Mouse (Mus musculus): ENCODE data around the gene Adamts8.

The Adamts8 gene

DNA sequence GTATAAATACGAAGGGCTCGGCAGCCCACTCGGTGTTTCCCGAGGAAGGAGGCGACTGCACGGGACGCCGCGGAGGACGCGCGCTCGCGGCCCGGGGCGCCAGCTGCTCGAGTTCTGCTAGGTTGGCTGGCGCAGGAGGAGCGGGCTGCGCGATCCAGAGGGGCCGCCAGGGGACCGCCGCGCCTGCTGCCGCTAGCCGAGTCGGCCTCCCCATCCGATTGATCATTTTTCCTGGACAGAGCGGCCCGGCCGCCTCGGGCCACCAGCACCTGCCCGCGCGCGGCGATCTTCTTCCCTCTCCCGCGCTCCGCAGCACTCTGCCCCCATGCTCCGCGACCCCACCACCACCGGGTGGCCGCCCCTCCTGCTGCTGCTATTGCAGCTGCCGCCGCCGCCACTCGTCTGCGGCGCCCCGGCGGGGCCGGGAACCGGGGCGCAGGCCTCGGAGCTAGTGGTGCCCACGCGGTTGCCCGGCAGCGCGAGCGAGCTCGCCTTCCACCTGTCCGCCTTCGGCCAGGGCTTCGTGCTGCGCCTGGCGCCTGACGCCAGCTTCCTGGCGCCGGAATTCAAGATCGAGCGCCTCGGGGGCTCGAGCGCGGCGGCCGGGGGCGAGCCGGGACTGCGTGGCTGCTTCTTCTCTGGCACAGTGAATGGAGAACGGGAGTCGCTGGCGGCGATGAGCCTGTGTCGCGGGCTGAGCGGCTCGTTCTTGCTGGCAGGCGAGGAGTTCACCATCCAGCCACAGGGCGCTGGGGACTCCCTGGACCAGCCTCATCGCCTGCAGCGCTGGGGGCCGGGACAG is at the start of gene Adamts8:
Gene Adamts8 (plus strand): TSS at position 51 of the 802 bp plus-strand sequence.
- DNase-seq (ENCODE audit: low spot score): peak; percentile 47

DNA sequence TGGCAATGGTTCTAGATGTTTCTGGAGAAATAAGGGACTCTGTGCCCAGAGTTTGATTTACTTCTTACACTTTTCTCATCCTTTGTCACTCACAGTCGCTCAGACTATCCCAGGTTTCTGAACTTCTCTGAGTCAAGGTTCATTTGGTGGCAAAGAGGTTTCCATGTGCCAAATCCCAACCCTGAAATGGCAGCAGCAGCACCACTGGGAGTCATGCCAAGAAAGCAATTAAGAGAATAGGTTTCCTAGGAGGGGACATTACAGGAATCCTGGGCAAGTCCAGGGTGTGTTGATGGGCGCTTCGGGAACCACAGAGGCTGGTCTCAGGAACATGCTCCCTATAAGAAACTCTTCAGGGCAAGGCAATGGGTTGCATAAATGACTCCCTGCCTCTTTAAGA is 46.7 kb upstream of the Adamts8 start:
- no peak for DNase-seq (ENCODE audit: low spot score)

- no peak for DNase-seq (ENCODE audit: low spot score)
Measured at GRCm38 (mm10) chr9:30896752-30897151, 45.6 kb upstream of the Adamts8 start.

- no peak for DNase-seq (ENCODE audit: low spot score)
Measured at GRCm38 (mm10) chr9:30897169-30897568, 45.2 kb upstream of the Adamts8 start.

DNA sequence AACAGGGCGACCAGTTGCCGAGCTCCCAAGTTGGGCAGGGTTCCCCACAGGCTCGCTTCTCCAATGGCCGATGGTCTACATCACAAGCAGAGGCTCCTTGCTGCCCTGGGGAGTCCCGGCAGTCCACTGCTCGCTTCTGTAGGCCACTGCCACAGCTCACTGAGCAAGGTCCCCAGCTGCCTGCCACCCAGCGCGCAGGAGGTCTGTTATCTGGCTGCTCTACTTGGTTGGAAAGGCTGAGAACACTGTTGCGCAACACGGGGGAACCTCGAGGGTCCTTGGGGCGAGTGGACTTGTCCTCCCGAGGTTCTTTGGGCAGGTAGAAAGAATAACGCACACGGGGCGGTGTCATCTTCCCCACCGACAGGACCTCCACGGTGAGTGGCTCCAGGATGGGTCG is 40.2 kb upstream of the Adamts8 start:
- DNase-seq (ENCODE audit: low spot score): no peak

- DNase-seq (ENCODE audit: low spot score): no peak
Measured at GRCm38 (mm10) chr9:30902641-30903040, 39.7 kb upstream of the Adamts8 start.

DNA sequence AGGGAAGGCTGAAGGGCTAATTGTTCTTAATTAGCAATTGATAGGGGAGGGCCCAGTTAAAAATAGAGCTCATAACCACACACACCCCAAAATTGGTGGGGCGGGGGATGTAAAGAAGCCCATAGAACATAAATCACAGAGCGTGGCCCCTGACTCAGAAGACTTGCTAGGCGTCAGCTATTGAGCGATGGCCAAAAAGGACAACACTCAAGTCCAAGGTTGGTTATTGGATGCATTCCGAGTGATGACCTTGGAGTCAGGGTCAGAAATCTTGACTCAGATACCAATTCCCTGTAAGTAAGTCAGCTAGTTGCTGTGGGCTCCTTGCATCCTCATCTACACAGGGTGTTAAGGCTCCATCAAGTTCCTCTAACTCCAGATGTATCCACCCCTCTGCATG is 39.1 kb upstream of the Adamts8 start:
- no peak for DNase-seq (ENCODE audit: low spot score)

- DNase-seq (ENCODE audit: low spot score): no peak
Measured at GRCm38 (mm10) chr9:30905861-30906260, 36.5 kb upstream of the Adamts8 start.

GRCm38 (mm10) chr9:30906426-30906825 is 35.9 kb upstream of the Adamts8 start:
- DNase-seq (ENCODE audit: low spot score): no peak

DNA sequence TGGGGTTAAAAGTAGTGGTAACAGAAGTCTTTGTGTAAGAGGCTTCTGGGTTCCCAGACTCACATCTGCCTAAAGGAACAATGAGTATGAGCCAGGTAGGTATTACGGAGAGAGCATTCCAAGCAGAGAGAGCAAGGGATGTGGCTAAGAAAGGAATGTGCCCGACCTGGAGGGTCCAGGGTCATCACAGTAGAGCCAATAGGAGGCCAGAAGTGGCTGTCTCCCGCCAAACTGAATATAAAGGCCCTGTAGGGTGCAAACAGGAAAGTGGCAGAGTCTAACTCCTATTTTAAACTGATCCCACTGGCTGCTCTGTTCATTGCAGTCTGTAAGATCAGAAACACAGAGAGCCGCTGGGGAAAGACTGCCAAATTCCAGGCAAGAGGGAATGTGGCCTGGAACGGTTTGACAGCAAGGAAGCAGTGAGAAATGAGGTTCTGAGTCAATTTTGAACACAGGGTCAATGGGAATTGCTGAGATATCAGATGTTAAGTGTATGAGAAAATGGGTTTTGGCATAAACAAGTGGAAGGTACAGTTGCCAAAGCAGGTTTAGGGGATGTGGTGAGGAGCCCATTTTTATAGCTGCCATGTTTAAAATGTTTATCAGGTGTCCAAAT is 34.6 kb upstream of the Adamts8 start:
- peak; percentile 56 for DNase-seq (ENCODE audit: low spot score)

GRCm38 (mm10) chr9:30908296-30908690 is 34.1 kb upstream of the Adamts8 start:
- DNase-seq (ENCODE audit: low spot score): peak; percentile 73

DNA sequence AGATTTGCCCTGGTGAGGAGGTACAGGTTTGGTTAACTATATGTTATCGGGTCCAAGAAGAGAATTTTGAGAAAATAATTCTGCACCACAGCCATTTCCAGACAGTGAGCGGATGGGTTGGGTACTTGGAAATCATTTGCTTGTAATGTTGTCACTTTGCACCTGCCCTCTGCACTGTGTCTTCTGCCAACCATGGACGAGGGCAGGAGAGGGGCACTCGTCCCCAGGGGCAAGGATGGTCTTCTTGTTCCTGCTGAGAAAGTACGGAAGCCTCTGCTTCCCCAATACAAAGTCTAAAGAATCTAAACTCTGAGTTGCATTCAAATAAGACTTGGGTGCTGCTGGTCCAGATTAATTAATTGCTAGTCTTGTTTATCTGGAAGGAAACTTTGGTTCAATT is 33.4 kb upstream of the Adamts8 start:
- DNase-seq (ENCODE audit: low spot score): no peak

DNA sequence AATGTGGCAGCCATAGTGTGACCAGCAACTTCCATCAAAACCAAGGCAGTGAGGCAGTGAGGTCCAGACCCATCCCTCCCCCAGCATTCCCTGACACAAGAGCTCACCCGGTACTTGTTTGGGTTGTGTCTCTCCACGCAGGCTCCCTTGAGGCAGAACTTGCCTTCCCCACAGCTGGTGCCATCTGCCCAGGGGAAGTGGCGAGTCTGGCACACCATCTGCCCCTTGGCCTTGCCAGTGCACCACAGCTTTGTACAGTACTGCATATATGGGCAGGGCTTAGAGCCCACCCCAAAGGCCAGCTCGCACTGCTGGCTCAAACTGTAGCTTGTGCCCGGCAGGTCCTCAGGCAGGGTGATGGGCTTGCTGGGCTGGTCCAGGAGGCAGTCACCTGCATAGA is 31.9 kb upstream of the Adamts8 start:
- no peak for DNase-seq (ENCODE audit: low spot score)

GRCm38 (mm10) chr9:30912161-30912560 is 30.2 kb upstream of the Adamts8 start:
- DNase-seq (ENCODE audit: low spot score): peak; percentile 62

DNA sequence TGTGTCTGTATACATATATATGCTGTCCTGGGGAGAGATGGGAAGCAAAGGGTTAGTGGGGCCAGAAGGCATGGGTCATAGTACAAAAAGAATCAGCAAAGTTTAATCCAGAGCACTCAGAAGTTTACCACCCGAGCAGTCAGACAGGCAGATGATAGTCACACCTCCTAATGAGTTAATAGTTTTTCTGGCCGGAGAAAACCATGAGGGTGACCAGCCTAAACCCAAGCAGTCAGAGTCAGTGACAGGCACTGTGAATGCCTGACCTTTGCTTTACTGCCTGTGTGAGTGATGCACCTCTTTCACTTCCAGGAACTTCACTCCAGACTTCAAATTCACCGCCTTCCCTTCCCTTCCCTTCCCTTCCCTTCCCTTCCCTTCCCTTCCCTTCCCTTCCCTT is 28.9 kb upstream of the Adamts8 start:
- DNase-seq (ENCODE audit: low spot score): peak; percentile 68

DNA sequence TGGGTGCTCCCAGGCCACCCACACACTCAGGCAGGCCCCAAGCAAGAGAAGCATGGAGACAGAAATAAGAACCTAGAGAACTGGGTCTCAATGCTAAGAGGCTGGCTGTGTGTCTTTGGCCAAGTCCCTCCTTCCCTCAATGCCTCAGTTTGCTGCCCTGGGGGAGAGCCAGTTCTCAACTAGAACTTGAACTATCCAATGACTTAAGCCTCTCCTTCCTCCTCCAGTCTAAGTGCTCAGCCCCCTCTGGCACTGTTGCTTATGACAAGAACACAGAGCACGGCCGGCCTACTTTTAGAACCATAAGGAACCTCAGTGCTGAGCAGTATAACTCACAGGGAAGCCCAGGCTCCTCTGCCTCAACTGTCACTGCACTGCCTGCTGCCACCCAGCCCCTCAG is 28.1 kb upstream of the Adamts8 start:
- DNase-seq (ENCODE audit: low spot score): no peak

- no peak for DNase-seq (ENCODE audit: low spot score)
Measured at GRCm38 (mm10) chr9:30916266-30916968, 25.9 kb upstream of the Adamts8 start.

- no peak for DNase-seq (ENCODE audit: low spot score)
Measured at GRCm38 (mm10) chr9:30918466-30919356, 23.7 kb upstream of the Adamts8 start.

DNA sequence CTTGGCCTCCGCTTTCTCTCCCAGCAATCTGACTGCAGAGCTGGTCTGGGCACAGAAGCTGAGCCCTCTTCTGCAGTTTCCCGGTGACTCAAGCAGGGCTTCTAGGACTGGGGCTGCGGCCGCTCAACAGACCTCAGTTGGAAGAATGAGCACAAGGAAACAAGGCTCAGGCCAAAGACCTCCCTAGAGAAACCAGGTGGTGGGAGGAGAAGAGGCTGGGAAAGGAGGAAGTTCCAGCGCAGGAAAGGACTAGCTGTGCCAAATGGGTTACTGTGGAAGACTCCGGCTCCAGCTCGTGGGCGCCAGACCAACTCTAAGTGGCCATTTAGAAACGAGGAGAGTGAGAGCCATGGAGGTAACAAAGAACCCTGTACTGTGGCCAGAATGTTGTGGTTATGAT is 22.7 kb upstream of the Adamts8 start:
- DNase-seq (ENCODE audit: low spot score): no peak

DNA sequence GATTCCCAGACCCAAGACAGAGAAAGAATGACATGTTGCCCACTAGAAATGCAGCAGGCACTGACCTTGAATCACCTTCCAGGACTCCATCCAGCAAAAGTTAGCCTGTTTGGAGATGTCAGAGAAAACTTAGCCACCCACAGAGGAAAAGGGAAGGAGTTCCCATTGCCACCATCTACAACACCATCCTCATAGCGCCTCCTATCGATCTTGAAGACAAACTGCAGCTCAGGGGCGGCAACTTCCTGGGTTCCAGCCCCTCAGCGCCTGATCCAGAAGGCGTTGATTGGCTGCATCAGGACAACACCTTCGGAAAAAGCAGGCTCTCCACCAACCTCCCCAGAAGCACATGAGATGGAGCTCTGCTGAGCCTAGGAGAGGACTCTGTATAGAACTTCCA is 21.6 kb upstream of the Adamts8 start:
- peak; percentile 64 for DNase-seq (ENCODE audit: low spot score)

- no peak for DNase-seq (ENCODE audit: low spot score)
Measured at GRCm38 (mm10) chr9:30921261-30922103, 20.9 kb upstream of the Adamts8 start.
